In genomic region chr9:92316791-92317190, GRCm38 (mm10) we compare ENCODE assay signal across 24 mouse cellular contexts. TPM values are rescaled to one million over a fixed set of nuclear protein-coding genes. Genes with fewer than 3 reads are reported as not detected.
"Had no signal": no experiment of that assay in that cellular context is flagged by ENCODE, and none has a peak within 500 bp of the region (broad histone marks: within the 10 kb centered on the region; RNA-seq: fewer than 3 reads in every experiment).

No protein-coding gene starts in this region.

- H3K36me3 ChIP-seq: midbrain, embryonic 10.5 days; midbrain, embryonic 12.5 days; neural tube, embryonic 13.5 days; neural tube, embryonic 15.5 days had no signal

- H3K9me3 ChIP-seq: midbrain, embryonic 10.5 days; midbrain, embryonic 12.5 days; neural tube, embryonic 13.5 days; neural tube, embryonic 15.5 days had no signal

- H3K27me3 ChIP-seq: midbrain, embryonic 12.5 days; neural tube, embryonic 13.5 days; neural tube, embryonic 15.5 days had no signal

- H3K9ac ChIP-seq: midbrain, embryonic 12.5 days; neural tube, embryonic 13.5 days; neural tube, embryonic 15.5 days had no signal

- H3K4me2 ChIP-seq: midbrain, embryonic 12.5 days; neural tube, embryonic 13.5 days; neural tube, embryonic 15.5 days had no signal

- H3K4me3 ChIP-seq: midbrain, embryonic 10.5 days; midbrain, embryonic 12.5 days; myocyte; neural tube, embryonic 13.5 days; neural tube, embryonic 15.5 days had no signal

- ATAC-seq: midbrain, embryonic 16.5 days had no signal

- H3K4me1 ChIP-seq: midbrain, embryonic 10.5 days; midbrain, embryonic 12.5 days; neural tube, embryonic 13.5 days; neural tube, embryonic 15.5 days had no signal

- H3K27ac ChIP-seq: midbrain, embryonic 10.5 days; midbrain, embryonic 12.5 days; neural tube, embryonic 13.5 days; neural tube, embryonic 15.5 days had no signal

- DNase-seq: lung, adult 2 months; lung, postnatal 10 days; lung, postnatal 4 days; midbrain, embryonic 14.5 days; retina, postnatal 1 day; right cerebral cortex, adult 18-20 months; right cerebral cortex, postnatal 25 days; right cerebral cortex, postnatal 4 days; spleen, adult 18-20 months; thymus, adult 18-20 months; thymus, postnatal 14 days; thymus, postnatal 36 days had no signal

RNA-seq across cellular contexts. Expression of gene 1700057G04Rik, which starts 7.6 kb away (rescaled TPM):
- polyA plus RNA-seq: lung, adult 2 months; lung, embryonic 16.5 days; midbrain, embryonic 10.5 days; midbrain, embryonic 12.5 days; midbrain, embryonic 14.5 days; midbrain, embryonic 16.5 days; neural tube, embryonic 11.5 days; neural tube, embryonic 13.5 days; neural tube, embryonic 15.5 days; small intestine, adult 2 months; stomach, embryonic 14.5 days; stomach, embryonic 16.5 days; thymus, postnatal 0 days had no signal

RNA-seq across cellular contexts. Expression of gene Plscr2, which starts 41.4 kb away (rescaled TPM):
- polyA plus RNA-seq: neural tube, embryonic 11.5 days had no signal
